Mouse (Mus musculus) lung, embryonic 14.5 days (tissue): ENCODE measurements around the gene Etfbkmt. TPM values are rescaled to one million over a fixed set of nuclear protein-coding genes. Genes with fewer than 3 reads are reported as not detected.
"Not testable (repeated sequence)": the region's sequence is repeated elsewhere in the genome, so short reads cannot be mapped to it uniquely, and the experiment has no call there.

Source experiments
- ATAC-seq: fragments of 200-750 bp; cut with Nextera tagmentation; 2 replicates; pipeline ENCODE4 v1.8.0; 2017; ENCODE audit warnings: mild to moderate bottlenecking, moderate TSS enrichment, moderate library complexity; ENCODE audit not compliant: insufficient read depth
- DNase-seq: peaks from one replicate; pipeline ENCODE4 v3.0.0-alpha.2; 2015
- H3K27ac ChIP-seq: fragments of 300-500 bp; sonication (generic); 2 replicates; pipeline ENCODE4 v1.5.1; 2014; ENCODE audit warnings: low read depth, mild to moderate bottlenecking, moderate library complexity
- H3K27me3 ChIP-seq: fragments of 300-500 bp; sonication (generic); 2 replicates; pipeline ENCODE4 v1.6.1; 2014; ENCODE audit warnings: low read length, control low read depth; ENCODE audit not compliant: insufficient read depth
- H3K36me3 ChIP-seq: fragments of 300-500 bp; sonication (generic); 2 replicates; pipeline ENCODE4 v1.6.1; 2014; ENCODE audit warnings: control low read depth; ENCODE audit not compliant: insufficient read depth
- H3K4me1 ChIP-seq: fragments of 300-500 bp; sonication (generic); 2 replicates; pipeline ENCODE4 v1.6.1; 2014; ENCODE audit warnings: antibody characterized with exemption, control low read depth; ENCODE audit not compliant: insufficient read depth
- H3K4me2 ChIP-seq: fragments of 300-500 bp; sonication (generic); 2 replicates; pipeline ENCODE4 v1.6.1; 2014; ENCODE audit warnings: mild to moderate bottlenecking
- H3K4me3 ChIP-seq: fragments of 300-500 bp; sonication (generic); 2 replicates; pipeline ENCODE4 v1.5.1; 2014; ENCODE audit warnings: low read depth, low read length
- H3K9ac ChIP-seq: fragments of 300-500 bp; sonication (generic); 2 replicates; pipeline ENCODE4 v1.6.1; 2014
- H3K9me3 ChIP-seq: fragments of 300-500 bp; sonication (generic); 2 replicates; pipeline ENCODE4 v1.6.1; 2016; ENCODE audit warnings: low read depth, low read length, control low read depth
- CTCF ChIP-seq: IDR thresholded peaks from 2 replicates; pipeline ENCODE4 v1.5.1; 2016; ENCODE audit warnings: antibody characterized with exemption, low read depth
- WGBS: fragments of 180-500 bp; shearing (Covaris S2); extraction: QIAGEN DNeasy Blood & Tissue Kit; methylation state at CpG from one replicate; pipeline ENCODE4 v1.1.7; 2014; 5-methylcytosine and 5-hydroxymethylcytosine counted together
- polyA plus RNA-seq: library from polyadenylated mRNA; unstranded; fragments of >200 nt; fragmentation: Nextera tagmentation; extraction: Ambion mirVana; gene quantifications from 2 replicates; pipeline ENCODE4 v1.2.1, GENCODE M21; 2014

The Etfbkmt gene
- polyA plus RNA-seq, 1 experiment from 2014 or later, result 13.7 TPM

GRCm38 (mm10) chr6:149116992-149117391 lies 22.7 kb upstream of the Etfbkmt start:
- DNase-seq (no peak), ATAC-seq (no peak)
- no peak overlapping the region for H3K4me2 ChIP-seq
- no peak overlapping the region for H3K27ac ChIP-seq
- H3K9ac ChIP-seq, result no peak overlapping the region
- no peak for TF ChIP-seq CTCF
- no peak overlapping the region for H3K4me3 ChIP-seq
- H3K27me3 ChIP-seq, result no peaks in the 10 kb centered on the region
- no peaks in the 10 kb centered on the region for H3K36me3 ChIP-seq
- no peaks in the 10 kb centered on the region for H3K4me1 ChIP-seq
- H3K9me3 ChIP-seq, result no peaks in the 10 kb centered on the region

- H3K4me2 ChIP-seq, result no peak overlapping the region
These were observed 20.7 kb upstream of the Etfbkmt start for GRCm38 (mm10) chr6:149118935-149119334.

GRCm38 (mm10) chr6:149119853-149120252 lies 19.8 kb upstream of the Etfbkmt start:
- ATAC-seq (peak; percentile 78; the same call in 1 of the 2 replicates), DNase-seq (peak; percentile 91)
- WGBS, result 14% methylated on average over 2 of the region's 2 CpGs
- no peak overlapping the region for H3K4me2 ChIP-seq
- H3K27ac ChIP-seq, result no peak overlapping the region
- no peaks in the 10 kb centered on the region for H3K9me3 ChIP-seq
- no peaks in the 10 kb centered on the region for H3K27me3 ChIP-seq
- H3K4me3 ChIP-seq, result no peak overlapping the region
- peak; percentile 77 for TF ChIP-seq CTCF
- no peaks in the 10 kb centered on the region for H3K36me3 ChIP-seq
- H3K9ac ChIP-seq, result no peak overlapping the region
- H3K4me1 ChIP-seq, result no peaks in the 10 kb centered on the region

More at GRCm38 (mm10) chr6:149118935-149119334, 20.7 kb upstream of the Etfbkmt start:
- DNase-seq (no peak), ATAC-seq (no peak)
- H3K4me3 ChIP-seq, result no peak overlapping the region
- no peaks in the 10 kb centered on the region for H3K27me3 ChIP-seq
- no peaks in the 10 kb centered on the region for H3K36me3 ChIP-seq
- no peak for TF ChIP-seq CTCF
- H3K27ac ChIP-seq, result no peak overlapping the region
- H3K9me3 ChIP-seq, result no peaks in the 10 kb centered on the region
- H3K4me1 ChIP-seq, result no peaks in the 10 kb centered on the region
- 32% methylated on average over 2 of the region's 2 CpGs for WGBS
- no peak overlapping the region for H3K9ac ChIP-seq

GRCm38 (mm10) chr6:149123042-149123441 lies 16.6 kb upstream of the Etfbkmt start:
- Histone ChIP-seq H3K9ac (no peak overlapping the region), H3K36me3 (no peaks in the 10 kb centered on the region), H3K9me3 (no peaks in the 10 kb centered on the region), H3K27ac (no peak overlapping the region), H3K27me3 (no peaks in the 10 kb centered on the region), H3K4me1 (no peaks in the 10 kb centered on the region), H3K4me3 (no peak overlapping the region), H3K4me2 (no peak overlapping the region)
- ATAC-seq (no peak), DNase-seq (no peak)
- no peak for TF ChIP-seq CTCF
- 83% methylated on average over 3 of the region's 3 CpGs for WGBS

GRCm38 (mm10) chr6:149126675-149127074 lies 13.0 kb upstream of the Etfbkmt start:
- peak; percentile 8; the same call in 1 of the 2 replicates for ATAC-seq
- Histone ChIP-seq H3K4me3 (no peak overlapping the region), H3K9ac (no peak overlapping the region), H3K36me3 (no peaks in the 10 kb centered on the region), H3K27me3 (no peaks in the 10 kb centered on the region), H3K4me2 (no peak overlapping the region), H3K4me1 (no peaks in the 10 kb centered on the region), H3K9me3 (no peaks in the 10 kb centered on the region), H3K27ac (no peak overlapping the region)
- peak; percentile 69 for DNase-seq
- peak; percentile 55 for TF ChIP-seq CTCF
- 65% methylated on average over 4 of the region's 4 CpGs for WGBS

- not testable (repeated sequence) for H3K4me2 ChIP-seq, ATAC-seq, H3K4me3 ChIP-seq, H3K27ac ChIP-seq, DNase-seq, H3K36me3 ChIP-seq, H3K9ac ChIP-seq, H3K27me3 ChIP-seq, H3K9me3 ChIP-seq, H3K4me1 ChIP-seq
- 88% methylated on average over 8 of the region's 8 CpGs for WGBS
These were observed 9.8 kb upstream of the Etfbkmt start, which contains the start of gene Gm10203 for GRCm38 (mm10) chr6:149129870-149130269. Gene Gm10203 (plus strand): TSS chr6:149130170.

GRCm38 (mm10) chr6:149131111-149131510 lies 8.5 kb upstream of the Etfbkmt start:
- DNase-seq, result no peak
- ATAC-seq, result no peak
- Histone ChIP-seq H3K36me3 (no peaks in the 10 kb centered on the region), H3K4me2 (no peak overlapping the region), H3K9me3 (no peaks in the 10 kb centered on the region), H3K27me3 (no peaks in the 10 kb centered on the region), H3K4me3 (no peak overlapping the region), H3K4me1 (no peaks in the 10 kb centered on the region), H3K9ac (no peak overlapping the region), H3K27ac (no peak overlapping the region)
- WGBS, result 28% methylated on average over 3 of the region's 3 CpGs
- TF ChIP-seq CTCF, result no peak
